Mouse (Mus musculus): Measurements from ENCODE around the gene Cxcl17. TPM values are rescaled to one million over a fixed set of nuclear protein-coding genes. Genes with fewer than 3 reads are reported as not detected.
A peak's percentile ranks its signal among the peaks of the same experiment; 100 is the strongest.

Cxcl17 gene
- total and polyA plus RNA-seq, 2 experiments from 2014 or later = 0.66 TPM; not detected in 1

DNA sequence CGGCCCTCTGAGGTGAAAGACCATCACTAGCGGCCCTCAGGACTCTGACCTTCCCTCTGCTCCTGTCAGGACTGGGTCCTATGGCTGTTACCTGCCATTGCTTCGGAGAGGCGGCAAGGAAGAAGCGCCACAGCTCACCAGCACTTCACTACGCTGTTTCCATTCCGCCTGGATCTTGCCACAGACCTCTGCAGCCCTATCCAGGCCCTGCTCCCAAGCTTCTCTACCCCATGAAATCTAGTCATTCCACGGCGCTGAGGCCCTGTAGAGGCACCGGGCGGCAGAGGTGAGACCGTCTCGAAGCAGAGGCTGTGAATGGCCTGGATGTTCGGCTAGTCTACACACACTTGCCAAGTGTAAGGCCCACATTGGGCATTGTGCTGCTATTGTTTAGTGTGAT is 16.1 kb downstream of the Cxcl17 start:
- Histone ChIP-seq H3K9ac (replicated peaks; ENCODE audit: low read length) (0 out of 2 replicates have a peak overlapping the region, but pooled peaks have one; percentile 63), H3K9me3 (ENCODE audit: low read length) (no peaks in the 10 kb centered on the region), H3K4me1 (ENCODE audit: insufficient read depth, low read length) (peaks cover 29% of the 10 kb centered on the region), H3K27ac (peak overlapping the region; percentile 75; the same call in 1 of the 2 replicates), H3K27me3 (ENCODE audit: insufficient read depth, low read length) (no peaks in the 10 kb centered on the region), H3K4me3 (ENCODE audit: low read length) (peak overlapping the region; percentile 64), H3K36me3 (ENCODE audit: insufficient read depth, low read length) (no peaks in the 10 kb centered on the region), H3K4me2 (ENCODE audit: low read depth, low read length) (peak overlapping the region; percentile 82)
- TF ChIP-seq CTCF (IDR thresholded peaks at IDR 0.05; ENCODE audit: low read depth) = no peak
- ATAC-seq = no peak
- no peak for DNase-seq (ENCODE audit: low spot score)
- 90% methylated on average over 14 of the region's 14 CpGs for whole genome bisulfite sequencing

DNA sequence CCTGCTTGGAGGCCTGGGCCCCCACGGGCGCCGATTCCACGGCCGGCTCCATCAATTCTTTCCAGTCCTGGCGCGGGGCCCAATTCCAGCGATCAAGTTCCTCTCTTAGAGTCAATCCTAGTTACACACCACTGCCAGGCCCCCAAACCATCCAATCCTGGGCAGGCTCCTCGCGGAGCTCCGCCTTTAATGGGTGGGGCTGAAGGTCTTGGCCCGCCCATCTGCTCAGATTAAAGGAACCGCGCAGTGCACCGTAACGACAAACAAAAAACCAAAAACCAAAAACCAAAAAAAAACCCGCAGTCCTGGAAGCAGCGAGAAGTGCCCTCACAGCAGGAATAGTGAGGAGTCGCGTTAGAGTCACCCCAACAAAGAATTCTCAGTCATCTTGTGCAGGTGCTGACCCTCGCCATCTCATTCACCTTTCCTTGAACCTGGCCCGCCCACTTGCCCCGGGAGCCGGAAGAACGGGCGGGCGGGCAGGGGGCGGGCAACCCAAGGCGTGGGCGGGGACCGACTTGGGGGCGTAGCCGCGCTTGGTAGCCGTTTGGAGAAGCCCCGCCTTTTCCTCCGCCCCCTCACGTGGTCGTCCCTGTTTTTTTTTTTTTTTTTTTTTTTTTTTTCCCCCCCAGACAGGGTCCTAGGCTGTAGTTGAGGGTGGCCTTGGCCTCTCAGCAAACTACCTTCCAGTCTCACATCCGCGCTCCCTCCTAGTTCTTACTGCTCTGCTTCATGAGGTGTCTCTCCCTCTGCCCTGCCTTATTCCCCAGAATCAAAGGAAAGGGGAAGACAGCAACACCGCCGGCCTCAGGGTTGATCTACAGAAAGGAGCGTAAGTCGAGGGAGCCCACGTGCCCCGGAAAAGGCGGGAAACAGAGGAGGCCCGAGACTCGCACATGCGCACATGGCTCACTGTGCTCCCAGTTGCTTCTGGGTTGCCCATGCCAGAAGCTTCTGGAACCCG is 16.8 kb downstream of the Cxcl17 start:
- ATAC-seq (peak; percentile 98), DNase-seq (ENCODE audit: low spot score) (peak; percentile 97)
- no peaks in the 10 kb centered on the region for H3K9me3 ChIP-seq (ENCODE audit: low read length)
- H3K36me3 ChIP-seq (ENCODE audit: insufficient read depth, low read length) = no peaks in the 10 kb centered on the region
- H3K27ac ChIP-seq = peak overlapping the region; percentile 75
- TF ChIP-seq CTCF (IDR thresholded peaks at IDR 0.05; ENCODE audit: low read depth) = no peak
- H3K4me1 ChIP-seq (ENCODE audit: insufficient read depth, low read length) = peaks cover 29% of the 10 kb centered on the region
- peak overlapping the region; percentile 64 for H3K4me3 ChIP-seq (ENCODE audit: low read length)
- no peaks in the 10 kb centered on the region for H3K27me3 ChIP-seq (ENCODE audit: insufficient read depth, low read length)
- WGBS = 4% methylated on average over 50 of the region's 52 CpGs
- H3K4me2 ChIP-seq (ENCODE audit: low read depth, low read length) = peak overlapping the region; percentile 82
- peak overlapping the region; percentile 63 for H3K9ac ChIP-seq (replicated peaks; ENCODE audit: low read length)

- Histone ChIP-seq H3K27me3 (ENCODE audit: insufficient read depth, low read length) (no peaks in the 10 kb centered on the region), H3K4me3 (ENCODE audit: low read length) (peak overlapping the region; percentile 64), H3K27ac (peak overlapping the region; percentile 75), H3K36me3 (ENCODE audit: insufficient read depth, low read length) (no peaks in the 10 kb centered on the region), H3K9me3 (ENCODE audit: low read length) (no peaks in the 10 kb centered on the region), H3K4me2 (ENCODE audit: low read depth, low read length) (peak overlapping the region; percentile 82), H3K9ac (replicated peaks; ENCODE audit: low read length) (peak overlapping the region; percentile 63), H3K4me1 (ENCODE audit: insufficient read depth, low read length) (peaks cover 29% of the 10 kb centered on the region)
- peak; percentile 64 for ATAC-seq
- no peak for DNase-seq (ENCODE audit: low spot score)
- TF ChIP-seq CTCF (IDR thresholded peaks at IDR 0.05; ENCODE audit: low read depth) = no peak
- WGBS = under 1% methylated on average over 22 of the region's 22 CpGs
These were observed 17.5 kb downstream of the Cxcl17 start for GRCm38 (mm10) chr7:25395186-25395557.

DNA sequence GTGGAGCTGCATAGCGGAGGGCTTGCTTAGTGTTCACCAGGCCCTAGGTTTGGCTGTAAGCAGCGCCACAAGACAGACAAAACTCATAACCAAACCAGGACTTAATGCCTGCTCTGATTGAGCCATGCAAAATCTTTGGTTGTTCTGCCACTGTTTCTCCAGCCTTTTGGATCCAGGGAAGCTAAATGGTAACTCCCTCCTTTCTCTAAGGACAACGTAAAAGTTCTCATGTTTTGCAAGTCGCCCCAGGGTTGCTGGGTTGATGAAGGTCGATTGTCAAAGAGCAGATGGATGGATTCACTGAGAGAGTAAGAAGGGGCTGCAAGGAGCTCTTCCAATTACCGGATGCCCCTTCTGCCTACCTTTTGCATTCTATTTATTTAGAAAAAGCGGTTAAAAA is 17.9 kb downstream of the Cxcl17 start:
- no peak for TF ChIP-seq CTCF (IDR thresholded peaks at IDR 0.05; ENCODE audit: low read depth)
- H3K4me2 ChIP-seq (ENCODE audit: low read depth, low read length) = peak overlapping the region; percentile 82
- DNase-seq (ENCODE audit: low spot score) = no peak
- no peak for ATAC-seq
- peak overlapping the region; percentile 63 for H3K9ac ChIP-seq (replicated peaks; ENCODE audit: low read length)
- H3K27ac ChIP-seq = peak overlapping the region; percentile 75
- 12% methylated on average over 7 of the region's 7 CpGs for WGBS
- no peaks in the 10 kb centered on the region; the same call in 1 of the 2 replicates for H3K36me3 ChIP-seq (ENCODE audit: insufficient read depth, low read length)
- peaks cover 29% of the 10 kb centered on the region for H3K4me1 ChIP-seq (ENCODE audit: insufficient read depth, low read length)
- H3K27me3 ChIP-seq (ENCODE audit: insufficient read depth, low read length) = no peaks in the 10 kb centered on the region
- H3K9me3 ChIP-seq (ENCODE audit: low read length) = no peaks in the 10 kb centered on the region
- peak overlapping the region; percentile 64 for H3K4me3 ChIP-seq (ENCODE audit: low read length)

- ATAC-seq = no peak
- Histone ChIP-seq H3K27ac (no peak overlapping the region), H3K4me2 (ENCODE audit: low read depth, low read length) (peak overlapping the region; percentile 82), H3K27me3 (ENCODE audit: insufficient read depth, low read length) (no peaks in the 10 kb centered on the region), H3K4me1 (ENCODE audit: insufficient read depth, low read length) (peaks cover 29% of the 10 kb centered on the region), H3K4me3 (ENCODE audit: low read length) (peak overlapping the region; percentile 64; the same call in 1 of the 2 replicates), H3K36me3 (ENCODE audit: insufficient read depth, low read length) (no peaks in the 10 kb centered on the region; the same call in 1 of the 2 replicates), H3K9ac (replicated peaks; ENCODE audit: low read length) (0 out of 2 replicates have a peak overlapping the region, but pooled peaks have one; percentile 63), H3K9me3 (ENCODE audit: low read length) (no peaks in the 10 kb centered on the region)
- TF ChIP-seq CTCF (IDR thresholded peaks at IDR 0.05; ENCODE audit: low read depth) = no peak
- 68% methylated on average over 8 of the region's 8 CpGs for WGBS
- no peak for DNase-seq (ENCODE audit: low spot score)
These were observed 19.1 kb downstream of the Cxcl17 start for GRCm38 (mm10) chr7:25393451-25394210.

DNA sequence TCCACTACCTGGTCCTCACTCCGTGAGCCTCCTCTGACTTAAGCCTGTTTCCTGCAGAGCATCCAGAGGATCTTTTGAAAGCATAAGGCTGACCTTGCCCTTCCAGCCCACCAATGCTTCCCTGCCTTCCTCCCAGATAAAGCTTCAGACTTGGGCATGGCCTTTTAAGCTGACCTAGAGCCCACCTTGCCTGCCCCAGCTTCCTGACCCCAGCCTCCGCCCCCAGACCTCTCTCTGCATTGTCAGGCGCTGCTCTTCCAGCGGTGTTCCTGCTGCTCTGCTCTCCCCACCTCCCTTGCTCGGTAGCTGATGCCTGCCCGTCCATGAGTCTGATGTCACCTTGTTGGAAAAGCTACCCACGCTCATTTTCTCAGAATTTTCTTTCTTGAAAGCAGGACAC is 19.8 kb downstream of the Cxcl17 start:
- DNase-seq (ENCODE audit: low spot score) (no peak), ATAC-seq (no peak)
- no peak for TF ChIP-seq CTCF (IDR thresholded peaks at IDR 0.05; ENCODE audit: low read depth)
- Histone ChIP-seq H3K36me3 (ENCODE audit: insufficient read depth, low read length) (peaks cover 7% of the 10 kb centered on the region), H3K4me1 (ENCODE audit: insufficient read depth, low read length) (peaks cover 29% of the 10 kb centered on the region), H3K9me3 (ENCODE audit: low read length) (no peaks in the 10 kb centered on the region), H3K4me2 (ENCODE audit: low read depth, low read length) (no peak overlapping the region), H3K27me3 (ENCODE audit: insufficient read depth, low read length) (no peaks in the 10 kb centered on the region), H3K27ac (no peak overlapping the region), H3K4me3 (ENCODE audit: low read length) (no peak overlapping the region), H3K9ac (replicated peaks; ENCODE audit: low read length) (no peak overlapping the region)
- WGBS = 46% methylated on average over 7 of the region's 7 CpGs

Data from hindbrain, postnatal 0 days (tissue).